Mouse (Mus musculus) heart, postnatal 25 days (tissue): ENCODE data around the gene Gtf3c4. TPM values are rescaled to one million over a fixed set of nuclear protein-coding genes. Genes with fewer than 3 reads are reported as not detected.

Experiments used
- DNase-seq: peaks from one replicate; pipeline ENCODE4 v3.0.0; 2022; ENCODE audit warnings: low spot score
- intact Hi-C: fragments of 180-260 bp; cut with DNase I; formaldehyde crosslinking; loops from one replicate; pipeline ENCODE4 v1.15.1; 2025
- total RNA-seq, 2 experiments: library from RNA; stranded (reverse); gene quantifications; 2 replicates each; pipeline ENCODE4 v1.2.3; 2021

Gtf3c4 gene
- total RNA-seq, 2 experiments from 2014 or later, result 18.7 to 20.3 TPM

GRCm38 (mm10) chr2:28810260-28811013 is 29.7 kb downstream of the Gtf3c4 start:
- DNase-seq, result no peak
- intact Hi-C loops, result no loop called here

DNA sequence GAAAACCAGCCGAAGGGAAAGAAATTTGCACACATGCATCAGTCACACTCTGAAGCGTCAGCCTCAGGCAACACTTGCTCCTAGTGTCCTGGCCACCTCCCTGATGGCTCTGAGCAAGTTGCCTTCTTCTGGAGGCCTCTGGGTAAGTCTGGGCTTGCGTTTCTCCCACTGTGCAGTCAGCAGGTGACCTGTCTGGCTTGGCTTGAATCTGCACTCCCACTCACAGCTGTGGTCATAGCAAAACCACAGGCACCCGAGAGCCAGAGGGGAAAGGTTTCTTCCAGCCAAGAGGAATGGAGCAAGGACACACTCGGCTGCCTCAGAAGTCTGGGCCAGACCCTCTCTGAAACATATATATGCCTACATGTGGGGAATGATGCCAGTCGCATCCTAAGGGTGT is 31.3 kb downstream of the Gtf3c4 start:
- intact Hi-C loops, result no loop called here
- DNase-seq, result no peak

GRCm38 (mm10) chr2:28803406-28803805 is 36.8 kb downstream of the Gtf3c4 start:
- intact Hi-C loops, result no loop called here
- no peak for DNase-seq

GRCm38 (mm10) chr2:28799575-28799974 is 40.6 kb downstream of the Gtf3c4 start:
- DNase-seq, result no peak
- intact Hi-C loops, result no loop called here

GRCm38 (mm10) chr2:28798390-28798789 is 41.8 kb downstream of the Gtf3c4 start:
- intact Hi-C loops, result no loop called here
- no peak for DNase-seq

DNA sequence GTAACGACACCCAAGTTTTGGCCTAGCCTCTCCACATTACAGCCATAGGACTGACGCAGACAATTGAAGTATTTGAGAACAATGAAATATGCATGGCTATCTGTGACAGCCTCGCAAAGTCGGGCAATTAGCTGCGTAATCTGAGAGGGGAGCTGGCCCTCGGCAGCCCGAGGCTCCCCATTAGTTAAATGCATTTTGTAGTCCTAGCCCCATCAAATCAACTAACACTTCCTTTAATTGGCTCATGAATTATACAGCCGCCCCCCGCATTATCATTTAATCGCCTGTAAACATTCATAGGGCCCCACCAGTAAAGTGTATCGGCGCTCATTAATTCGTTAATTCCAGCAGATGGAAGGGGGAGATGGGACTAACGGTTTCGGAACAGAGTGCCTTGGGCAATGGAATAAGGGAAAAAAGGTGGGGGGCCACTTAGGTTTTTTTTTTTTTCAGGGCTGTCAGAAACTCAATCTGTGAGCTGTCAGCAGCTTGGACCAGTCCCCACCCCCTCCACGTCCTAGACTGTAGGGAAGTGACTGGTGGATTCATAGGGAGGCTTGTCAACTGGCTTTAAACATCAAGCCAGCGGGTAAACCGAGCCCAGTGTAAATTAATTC is 42.6 kb downstream of the Gtf3c4 start:
- no peak for DNase-seq
- intact Hi-C loops, result no loop called here

DNA sequence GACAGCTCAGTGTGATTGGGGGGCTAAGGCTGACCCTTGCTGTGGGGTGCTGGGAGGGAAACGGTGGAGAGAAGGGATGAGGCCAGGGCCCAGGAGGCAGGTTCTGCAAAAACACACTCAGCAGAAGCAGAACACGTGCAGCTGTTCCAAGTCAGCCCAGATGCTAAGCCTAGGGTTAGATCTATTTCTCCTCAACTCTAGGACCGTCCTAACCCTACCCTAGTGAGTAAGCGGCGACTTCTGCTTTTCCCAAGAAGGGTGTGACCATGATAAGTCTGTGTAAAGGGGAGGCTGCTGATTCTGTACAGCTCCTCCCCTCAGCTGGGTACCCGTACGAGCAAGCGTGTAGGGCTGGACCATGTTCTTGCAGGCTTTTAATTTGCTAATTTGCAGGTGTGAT is 43.9 kb downstream of the Gtf3c4 start:
- no peak for DNase-seq

DNA sequence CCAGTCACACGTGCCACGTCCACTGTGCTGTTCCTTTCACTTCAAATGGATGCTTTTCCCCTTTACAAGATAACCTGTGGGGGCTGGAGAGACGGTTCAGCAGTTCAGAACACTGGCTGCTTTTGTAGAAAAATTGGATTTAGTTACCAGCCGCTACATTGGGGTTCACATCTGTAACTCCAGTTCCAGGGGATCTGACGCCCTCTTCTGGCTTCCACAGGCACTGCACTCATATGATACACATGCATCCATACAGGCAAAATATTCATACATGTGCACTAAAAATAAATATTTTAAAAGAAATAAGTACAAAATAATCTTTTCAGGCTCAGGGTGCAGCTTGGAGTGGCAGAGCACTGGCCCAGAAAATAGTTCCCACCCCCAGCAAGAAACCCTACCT is 45.5 kb downstream of the Gtf3c4 start:
- intact Hi-C loops, result no loop called here
- DNase-seq, result no peak

More for the DNA sequence above, 43.9 kb downstream of the Gtf3c4 start:
- intact Hi-C loops, result no loop called here

DNA sequence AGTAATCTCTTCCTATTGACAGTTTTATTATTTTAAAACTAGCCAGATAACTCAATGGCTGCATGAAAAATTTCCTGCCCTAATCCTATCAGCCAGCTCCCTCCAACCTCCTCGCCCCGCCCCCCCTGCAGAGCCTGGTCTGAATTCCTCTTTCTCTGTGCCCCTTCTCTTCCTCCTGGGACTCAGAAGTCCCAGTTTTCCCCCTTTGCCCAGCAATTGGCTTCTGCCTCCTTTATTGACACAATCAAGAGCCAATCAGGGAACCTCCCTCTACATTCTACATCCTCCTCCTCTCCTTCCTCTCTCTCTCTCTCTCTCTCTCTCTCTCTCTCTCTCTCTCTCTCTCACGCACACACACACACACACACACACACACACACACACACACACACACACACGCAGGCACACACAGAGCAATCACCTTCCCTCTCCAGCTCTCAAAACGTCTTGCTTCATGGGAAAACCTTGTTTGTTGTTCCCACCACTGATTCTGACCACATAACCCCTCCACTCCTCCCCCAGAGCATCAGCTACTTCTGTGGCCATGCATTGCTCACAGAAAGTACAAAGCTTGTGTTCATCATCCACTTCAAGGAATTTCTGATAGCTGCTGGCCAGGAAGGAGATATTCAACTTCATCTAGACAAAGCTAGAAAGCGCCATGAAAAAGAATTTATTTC is 47.1 kb downstream of the Gtf3c4 start:
- DNase-seq, result no peak

DNA sequence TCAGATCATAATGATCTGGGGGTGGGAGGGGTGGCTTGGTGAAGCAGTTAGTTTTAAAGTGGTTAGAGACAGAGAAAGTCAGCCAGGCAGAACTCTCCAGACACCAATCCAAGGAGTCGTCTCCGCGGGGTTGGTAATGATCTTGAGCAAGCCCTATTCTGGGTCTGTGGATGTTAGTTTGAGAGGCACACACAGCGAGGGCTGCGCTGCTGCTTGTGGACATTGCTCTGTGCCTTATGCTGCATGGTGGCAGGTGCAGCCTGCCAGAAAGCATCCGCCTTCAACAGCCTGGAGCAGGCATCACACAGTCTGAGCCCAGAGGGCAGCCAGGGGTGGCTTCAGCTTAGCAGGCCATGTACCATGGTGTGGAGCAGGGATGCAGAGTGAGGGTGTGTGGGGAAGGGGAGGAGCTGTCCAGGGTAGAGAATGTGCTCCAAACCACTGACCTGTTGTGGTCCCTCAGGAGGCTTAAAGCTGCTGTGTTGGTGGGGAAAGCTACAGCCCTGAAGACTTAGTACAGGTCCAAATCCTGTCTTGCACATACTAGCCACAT is 53.0 kb downstream of the Gtf3c4 start:
- intact Hi-C loops, result no loop called here
- DNase-seq, result no peak

More for the DNA sequence above, 47.1 kb downstream of the Gtf3c4 start:
- intact Hi-C loops, result no loop called here

- intact Hi-C loops, result no loop called here
- DNase-seq, result no peak
Observed at GRCm38 (mm10) chr2:28786355-28787066, 53.6 kb downstream of the Gtf3c4 start.

DNA sequence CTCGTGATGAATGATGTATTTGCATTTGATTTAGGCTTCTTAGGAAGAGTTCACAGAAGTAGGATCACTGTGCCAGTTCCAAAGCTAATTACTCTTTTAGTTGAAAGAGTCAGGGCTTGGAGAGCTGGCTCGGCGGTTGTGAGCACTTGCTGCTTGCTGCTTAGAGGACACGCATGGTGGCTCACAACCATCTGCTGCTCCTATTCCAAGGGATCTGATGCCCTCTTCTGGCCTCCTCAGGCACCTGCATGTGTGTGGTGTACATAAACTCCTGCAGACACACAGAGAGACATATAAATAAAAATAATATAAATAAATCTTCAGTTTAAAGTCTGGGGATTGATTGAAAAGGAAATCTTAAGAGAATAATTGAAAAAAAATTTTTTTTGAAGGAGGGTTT is 58.9 kb downstream of the Gtf3c4 start:
- DNase-seq, result no peak
- intact Hi-C loops, result no loop called here

GRCm38 (mm10) chr2:28780001-28780782 is 60.0 kb downstream of the Gtf3c4 start:
- intact Hi-C loops, result no loop called here
- DNase-seq, result no peak

DNA sequence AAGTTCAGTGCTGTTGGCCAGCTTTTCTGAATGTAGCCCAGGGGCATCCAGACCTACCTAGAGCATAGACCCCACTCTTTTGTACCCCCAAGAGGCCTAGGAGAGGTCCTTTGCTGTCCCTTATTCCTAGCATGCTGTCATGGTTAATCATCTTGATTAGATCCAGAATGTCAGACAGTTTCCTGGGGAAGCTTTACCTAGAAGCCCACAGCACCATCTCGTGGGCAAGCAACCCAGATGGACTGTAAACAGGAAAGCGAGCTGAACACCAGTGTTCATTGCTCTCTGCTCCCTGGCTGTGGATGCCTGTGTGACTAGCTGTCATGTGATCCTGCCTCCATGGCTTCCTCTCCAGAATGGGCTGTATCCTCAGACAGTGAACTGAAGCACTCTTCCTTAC is 63.4 kb downstream of the Gtf3c4 start:
- DNase-seq, result no peak
- intact Hi-C loops, result no loop called here

- intact Hi-C loops, result no loop called here
- no peak for DNase-seq
Observed at GRCm38 (mm10) chr2:28774073-28774472, 66.1 kb downstream of the Gtf3c4 start.

Other genes with a start within 250 kb of the Gtf3c4 start
- not detected for gene Gfi1b, start 218.4 kb downstream of the Gtf3c4 start, total RNA-seq
- 10 to 100 TPM; 23.5 to 24.7 TPM for gene Tsc1, start 199.1 kb downstream of the Gtf3c4 start, total RNA-seq
- under 1 TPM in 1 of 2 experiments, not detected in 1; 0.52 TPM for gene Spaca9, start 140.6 kb downstream of the Gtf3c4 start, total RNA-seq
- gene Ak8, start 140.2 kb downstream of the Gtf3c4 start, total RNA-seq, result not detected
- 1 to 10 TPM; 2.7 to 3.4 TPM for gene Ddx31, start within 50 bp of the Gtf3c4 start, total RNA-seq
- not detected for gene Barhl1, start 76.3 kb upstream of the Gtf3c4 start, total RNA-seq
- gene Cfap77, start 214.7 kb upstream of the Gtf3c4 start, total RNA-seq, result not detected
- gene Ttf1, start 219.9 kb upstream of the Gtf3c4 start, total RNA-seq, result 1 to 10 TPM; 6.1 to 7.2 TPM